Mouse (Mus musculus) midbrain, embryonic 10.5 days (tissue): Measurements from ENCODE around the gene Adamts17. TPM values are rescaled to one million over a fixed set of nuclear protein-coding genes. Genes with fewer than 3 reads are reported as not detected.

Source experiments
- DNase-seq: peaks from one replicate; pipeline ENCODE4 v3.0.0-alpha.2; 2017; ENCODE audit warnings: low spot score
- H3K27ac ChIP-seq: fragments of 300-500 bp; sonication (generic); replicated peaks from 2 replicates; pipeline ENCODE4 v1.5.1; 2016; ENCODE audit warnings: mild to moderate bottlenecking
- H3K27me3 ChIP-seq: fragments of 300-500 bp; sonication (generic); 2 replicates; pipeline ENCODE4 v1.6.1; 2016; ENCODE audit warnings: low read depth, mild to moderate bottlenecking; ENCODE audit not compliant: poor library complexity, severe bottlenecking
- H3K36me3 ChIP-seq: fragments of 300-500 bp; sonication (generic); 2 replicates; pipeline ENCODE4 v1.6.1; 2016; ENCODE audit warnings: mild to moderate bottlenecking, moderate library complexity
- H3K4me1 ChIP-seq: fragments of 300-500 bp; sonication (generic); 2 replicates; pipeline ENCODE4 v1.6.1; 2016
- H3K4me3 ChIP-seq: fragments of 300-500 bp; sonication (generic); 2 replicates; pipeline ENCODE4 v1.5.1; 2016; ENCODE audit warnings: mild to moderate bottlenecking, moderate library complexity
- H3K9me3 ChIP-seq: fragments of 300-500 bp; sonication (generic); replicated peaks from 2 replicates; pipeline ENCODE4 v1.6.1; 2016; ENCODE audit warnings: mild to moderate bottlenecking
- WGBS: fragments of 180-500 bp; shearing (Covaris S2); methylation state at CpG from one replicate; pipeline ENCODE4 v1.1.7; 2016; 5-methylcytosine and 5-hydroxymethylcytosine counted together
- polyA plus RNA-seq: library from polyadenylated mRNA; unstranded; fragments of >200 nt; fragmentation: Nextera tagmentation; extraction: Ambion mirVana; gene quantifications from 2 replicates; pipeline ENCODE4 v1.2.1, GENCODE M21; 2016

The Adamts17 gene
- polyA plus RNA-seq, 1 experiment from 2014 or later, result 0.75 TPM

- 80% methylated on average over 8 of the region's 8 CpGs for WGBS
- no peak for DNase-seq
- H3K36me3 ChIP-seq, result no peaks in the 10 kb centered on the region
- H3K27ac ChIP-seq, result peak overlapping the region; percentile 61
- no peaks in the 10 kb centered on the region for H3K9me3 ChIP-seq
- no peaks in the 10 kb centered on the region for H3K27me3 ChIP-seq
- H3K4me3 ChIP-seq, result no peak overlapping the region
- peaks cover 35% of the 10 kb centered on the region for H3K4me1 ChIP-seq
Measured at GRCm38 (mm10) chr7:66967206-66967919, 127.8 kb downstream of the Adamts17 start.

GRCm38 (mm10) chr7:66968661-66969060 is 129.1 kb downstream of the Adamts17 start:
- no peak for DNase-seq
- H3K27ac ChIP-seq, result no peak overlapping the region
- no peaks in the 10 kb centered on the region for H3K9me3 ChIP-seq
- H3K36me3 ChIP-seq, result no peaks in the 10 kb centered on the region
- peaks cover 35% of the 10 kb centered on the region for H3K4me1 ChIP-seq
- H3K4me3 ChIP-seq, result no peak overlapping the region
- 83% methylated on average over 6 of the region's 6 CpGs for WGBS
- no peaks in the 10 kb centered on the region for H3K27me3 ChIP-seq

GRCm38 (mm10) chr7:66969199-66969598 is 129.7 kb downstream of the Adamts17 start:
- 69% methylated on average over 2 of the region's 2 CpGs for WGBS
- Histone ChIP-seq H3K4me1 (peaks cover 35% of the 10 kb centered on the region), H3K4me3 (no peak overlapping the region), H3K36me3 (no peaks in the 10 kb centered on the region), H3K9me3 (no peaks in the 10 kb centered on the region), H3K27me3 (no peaks in the 10 kb centered on the region), H3K27ac (no peak overlapping the region)
- no peak for DNase-seq

- Histone ChIP-seq H3K27ac (no peak overlapping the region), H3K36me3 (no peaks in the 10 kb centered on the region), H3K4me1 (peaks cover 28% of the 10 kb centered on the region), H3K27me3 (no peaks in the 10 kb centered on the region), H3K9me3 (no peaks in the 10 kb centered on the region), H3K4me3 (no peak overlapping the region)
- WGBS, result 91% methylated on average over 2 of the region's 2 CpGs
- no peak for DNase-seq
Measured at GRCm38 (mm10) chr7:66970235-66970634, 130.7 kb downstream of the Adamts17 start.

GRCm38 (mm10) chr7:66970974-66971373 is 131.4 kb downstream of the Adamts17 start:
- Histone ChIP-seq H3K9me3 (no peaks in the 10 kb centered on the region), H3K36me3 (no peaks in the 10 kb centered on the region), H3K27ac (no peak overlapping the region), H3K4me1 (peaks cover 23% of the 10 kb centered on the region), H3K4me3 (no peak overlapping the region), H3K27me3 (no peaks in the 10 kb centered on the region)
- WGBS, result 82% methylated on average over 2 of the region's 2 CpGs
- no peak for DNase-seq

GRCm38 (mm10) chr7:66974859-66975258 is 135.3 kb downstream of the Adamts17 start:
- 81% methylated on average over 10 of the region's 10 CpGs for WGBS
- Histone ChIP-seq H3K9me3 (no peaks in the 10 kb centered on the region), H3K27me3 (no peaks in the 10 kb centered on the region), H3K4me3 (no peak overlapping the region), H3K36me3 (no peaks in the 10 kb centered on the region), H3K27ac (no peak overlapping the region), H3K4me1 (no peaks in the 10 kb centered on the region)
- DNase-seq, result no peak

- H3K36me3 ChIP-seq, result no peaks in the 10 kb centered on the region
- 93% methylated on average over 9 of the region's 9 CpGs for WGBS
- no peak overlapping the region for H3K27ac ChIP-seq
- no peaks in the 10 kb centered on the region for H3K27me3 ChIP-seq
- H3K4me1 ChIP-seq, result no peaks in the 10 kb centered on the region
- no peaks in the 10 kb centered on the region for H3K9me3 ChIP-seq
- H3K4me3 ChIP-seq, result no peak overlapping the region
- no peak for DNase-seq
Measured at GRCm38 (mm10) chr7:66976371-66976770, 136.8 kb downstream of the Adamts17 start.

- Histone ChIP-seq H3K4me1 (no peaks in the 10 kb centered on the region), H3K27me3 (no peaks in the 10 kb centered on the region), H3K4me3 (no peak overlapping the region), H3K36me3 (no peaks in the 10 kb centered on the region), H3K9me3 (peaks cover 5% of the 10 kb centered on the region; the same call in 1 of the 2 replicates), H3K27ac (no peak overlapping the region)
- WGBS, result 89% methylated on average over 6 of the region's 6 CpGs
- DNase-seq, result no peak
Measured at GRCm38 (mm10) chr7:66981591-66981990, 142.1 kb downstream of the Adamts17 start.

- WGBS, result 86% methylated on average over 5 of the region's 5 CpGs
- no peak for DNase-seq
- H3K36me3 ChIP-seq, result no peaks in the 10 kb centered on the region
- no peaks in the 10 kb centered on the region for H3K4me1 ChIP-seq
- H3K9me3 ChIP-seq, result peaks cover 5% of the 10 kb centered on the region; the same call in 1 of the 2 replicates
- no peaks in the 10 kb centered on the region for H3K27me3 ChIP-seq
- no peak overlapping the region for H3K27ac ChIP-seq
- H3K4me3 ChIP-seq, result no peak overlapping the region
Measured at GRCm38 (mm10) chr7:66982084-66982483, 142.5 kb downstream of the Adamts17 start.

GRCm38 (mm10) chr7:66987671-66988070 is 148.1 kb downstream of the Adamts17 start:
- no peaks in the 10 kb centered on the region for H3K4me1 ChIP-seq
- H3K36me3 ChIP-seq, result no peaks in the 10 kb centered on the region
- H3K27ac ChIP-seq, result no peak overlapping the region
- no peaks in the 10 kb centered on the region for H3K27me3 ChIP-seq
- DNase-seq, result no peak
- H3K4me3 ChIP-seq, result no peak overlapping the region
- peaks cover 8% of the 10 kb centered on the region; the same call in 1 of the 2 replicates for H3K9me3 ChIP-seq
- 91% methylated on average over 4 of the region's 4 CpGs for WGBS

- Histone ChIP-seq H3K4me3 (no peak overlapping the region), H3K36me3 (no peaks in the 10 kb centered on the region), H3K4me1 (no peaks in the 10 kb centered on the region), H3K27ac (no peak overlapping the region), H3K27me3 (no peaks in the 10 kb centered on the region), H3K9me3 (peaks cover 8% of the 10 kb centered on the region; the same call in 1 of the 2 replicates)
- no peak for DNase-seq
- WGBS, result 94% methylated on average over 3 of the region's 3 CpGs
Measured at GRCm38 (mm10) chr7:66988441-66988840, 148.9 kb downstream of the Adamts17 start.

- H3K27me3 ChIP-seq, result no peaks in the 10 kb centered on the region
- H3K36me3 ChIP-seq, result no peaks in the 10 kb centered on the region
- H3K4me1 ChIP-seq, result no peaks in the 10 kb centered on the region
- no peak overlapping the region for H3K27ac ChIP-seq
- H3K4me3 ChIP-seq, result no peak overlapping the region
- H3K9me3 ChIP-seq, result peaks cover 3% of the 10 kb centered on the region; the same call in 1 of the 2 replicates
- no peak for DNase-seq
- 92% methylated on average over 3 of the region's 3 CpGs for WGBS
Measured at GRCm38 (mm10) chr7:66989357-66990045, 150.0 kb downstream of the Adamts17 start.

- Histone ChIP-seq H3K27me3 (no peaks in the 10 kb centered on the region), H3K9me3 (no peaks in the 10 kb centered on the region), H3K36me3 (no peaks in the 10 kb centered on the region), H3K27ac (no peak overlapping the region), H3K4me1 (peaks cover 6% of the 10 kb centered on the region), H3K4me3 (no peak overlapping the region)
- WGBS, result 90% methylated on average over 6 of the region's 6 CpGs
- DNase-seq, result no peak
Measured at GRCm38 (mm10) chr7:66998821-66999220, 159.3 kb downstream of the Adamts17 start.
